Mouse (Mus musculus) erythroblast, embryonic 14.5 days (primary cell): ENCODE results near the gene Renbp. TPM values are rescaled to one million over a fixed set of nuclear protein-coding genes. Genes with fewer than 3 reads are reported as not detected.

Experiments
- H3K27me3 ChIP-seq: 2 replicates; pipeline ENCODE4 v1.6.1; 2012; ENCODE audit warnings: inconsistent platforms; ENCODE audit not compliant: control insufficient read depth
- H3K36me3 ChIP-seq: 2 replicates; pipeline ENCODE4 v1.6.1; 2012; ENCODE audit warnings: mild to moderate bottlenecking, inconsistent platforms; ENCODE audit not compliant: control insufficient read depth
- H3K4me1 ChIP-seq: 2 replicates; pipeline ENCODE4 v1.6.1; 2012; ENCODE audit warnings: inconsistent platforms; ENCODE audit not compliant: control insufficient read depth
- H3K4me3 ChIP-seq: replicated peaks from 2 replicates; pipeline ENCODE3; 2012; ENCODE audit warnings: moderate library complexity, mild to moderate bottlenecking, inconsistent platforms
- H3K9me3 ChIP-seq: 2 replicates; pipeline ENCODE4 v1.6.1; 2012; ENCODE audit warnings: low read length, inconsistent platforms, mixed read lengths; ENCODE audit not compliant: control insufficient read depth
- GATA1 ChIP-seq: IDR thresholded peaks from 2 replicates; pipeline ENCODE4 v1.6.1; 2012; ENCODE audit warnings: low read length, inconsistent platforms, mixed read lengths
- TAL1 ChIP-seq: IDR thresholded peaks from 3 replicates; pipeline ENCODE4 v1.6.1; 2012; ENCODE audit warnings: low read length, inconsistent platforms, mixed read lengths
- polyA plus RNA-seq: library from polyadenylated mRNA; stranded (reverse); fragments of >175 nt; gene quantifications from 2 replicates; pipeline ENCODE4 v1.2.3, GENCODE M21; 2012

Gene Renbp
- polyA plus RNA-seq, 1 experiment, result 0.91 TPM

- peaks cover 56% of the 10 kb centered on the region for H3K4me1 ChIP-seq
- H3K36me3 ChIP-seq, result no peaks in the 10 kb centered on the region; the same call in 1 of the 2 replicates
- H3K27me3 ChIP-seq, result no peaks in the 10 kb centered on the region
- peak overlapping the region; percentile 62 for H3K4me3 ChIP-seq
- H3K9me3 ChIP-seq, result no peaks in the 10 kb centered on the region
- TF ChIP-seq TAL1, result no peak
- TF ChIP-seq GATA1, result no peak
Observed at GRCm38 (mm10) chrX:73911588-73911987, 19.1 kb downstream of the Renbp start.

DNA sequence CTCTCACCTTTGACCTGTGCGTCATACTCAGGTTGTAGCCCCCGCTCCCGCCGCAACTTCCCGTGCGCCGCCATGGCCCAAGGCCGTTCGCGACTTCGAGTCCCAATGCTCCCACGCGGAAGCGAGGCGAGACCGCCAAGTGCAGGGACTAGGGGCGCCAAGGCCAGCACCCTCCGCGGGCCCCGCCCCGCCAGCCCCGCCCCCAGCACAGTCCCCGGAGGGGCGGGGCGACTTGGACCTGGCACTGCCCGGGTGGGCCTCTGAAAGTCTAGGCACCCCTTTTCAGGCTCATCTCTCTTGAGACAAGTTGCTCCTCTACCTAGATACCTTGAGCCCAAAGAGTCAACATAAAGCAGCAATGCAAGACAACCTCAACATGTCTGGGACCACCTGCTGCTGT, 19.5 kb downstream of the Renbp start:
- no peaks in the 10 kb centered on the region for H3K27me3 ChIP-seq
- TF ChIP-seq GATA1 (no peak), TAL1 (no peak)
- peaks cover 3% of the 10 kb centered on the region for H3K36me3 ChIP-seq
- no peaks in the 10 kb centered on the region for H3K9me3 ChIP-seq
- H3K4me1 ChIP-seq, result peaks cover 54% of the 10 kb centered on the region
- H3K4me3 ChIP-seq, result peak overlapping the region; percentile 62

DNA sequence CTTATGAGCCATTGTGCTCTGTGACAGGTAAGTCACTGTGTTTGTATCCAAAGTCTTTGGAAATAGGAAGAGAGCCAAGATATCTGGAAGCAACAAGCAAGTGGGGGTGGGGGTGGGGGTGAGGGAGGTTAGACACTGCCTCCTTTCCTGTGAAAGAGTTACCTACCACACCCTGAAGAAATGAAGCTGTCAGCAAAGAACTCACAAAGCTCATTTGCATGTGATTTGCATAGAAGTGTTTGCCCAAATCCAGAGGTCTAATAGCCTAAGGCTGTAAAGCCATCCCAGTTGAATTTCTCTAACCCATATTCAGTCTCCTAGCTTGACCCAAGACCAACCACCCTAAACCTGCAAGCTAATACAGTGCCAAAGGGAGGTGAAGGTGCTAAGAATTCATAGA, 20.2 kb downstream of the Renbp start:
- TF ChIP-seq TAL1 (no peak), GATA1 (no peak)
- Histone ChIP-seq H3K4me3 (peak overlapping the region; percentile 62), H3K27me3 (no peaks in the 10 kb centered on the region), H3K9me3 (no peaks in the 10 kb centered on the region), H3K36me3 (peaks cover 10% of the 10 kb centered on the region), H3K4me1 (peaks cover 47% of the 10 kb centered on the region)

DNA sequence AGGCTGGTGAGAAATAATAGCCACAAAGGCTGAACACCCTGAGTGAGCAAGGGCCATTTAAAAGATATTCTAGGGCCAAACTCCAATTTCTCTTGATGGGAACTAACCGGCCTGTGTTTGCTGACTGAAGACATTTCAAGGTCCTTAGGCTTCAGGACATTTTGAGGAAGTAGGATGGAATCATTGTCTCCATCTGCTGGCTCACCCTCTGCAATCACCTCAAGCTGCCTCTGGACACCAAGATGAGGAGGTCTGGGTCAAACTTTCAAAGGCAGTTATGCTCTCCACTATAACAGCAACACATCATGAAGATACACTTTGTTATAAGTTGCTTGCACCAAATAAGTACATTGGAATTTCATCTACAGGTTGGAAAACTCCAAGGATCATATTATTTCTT, 20.6 kb downstream of the Renbp start:
- H3K4me3 ChIP-seq, result peak overlapping the region; percentile 62

DNA sequence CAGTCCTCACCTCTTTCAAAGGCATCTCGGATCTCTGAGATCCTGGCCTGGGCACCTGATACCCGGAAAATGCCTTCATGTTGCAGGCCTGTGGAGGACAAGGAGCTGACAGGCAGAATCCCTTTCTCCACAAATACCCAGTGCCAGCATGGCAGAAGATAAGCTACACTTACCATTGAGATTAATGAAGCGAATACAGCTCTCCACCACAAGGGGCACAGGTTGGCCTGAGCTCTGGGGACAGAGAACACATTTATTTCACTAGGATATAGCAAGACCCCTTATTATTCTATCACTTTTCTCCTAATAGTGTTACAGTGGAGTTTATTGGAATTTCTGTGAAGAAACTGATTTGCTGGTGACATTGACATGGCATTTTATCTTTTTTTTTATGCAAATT, 32.7 kb downstream of the Renbp start:
- TF ChIP-seq GATA1 (no peak), TAL1 (no peak)
- Histone ChIP-seq H3K4me1 (no peaks in the 10 kb centered on the region), H3K9me3 (no peaks in the 10 kb centered on the region), H3K4me3 (no peak overlapping the region), H3K36me3 (no peaks in the 10 kb centered on the region; the same call in 1 of the 2 replicates), H3K27me3 (no peaks in the 10 kb centered on the region)

More for the DNA sequence above, 20.6 kb downstream of the Renbp start:
- no peaks in the 10 kb centered on the region for H3K9me3 ChIP-seq
- TF ChIP-seq GATA1 (no peak), TAL1 (no peak)
- peaks cover 45% of the 10 kb centered on the region for H3K4me1 ChIP-seq
- peaks cover 10% of the 10 kb centered on the region for H3K36me3 ChIP-seq
- no peaks in the 10 kb centered on the region for H3K27me3 ChIP-seq

DNA sequence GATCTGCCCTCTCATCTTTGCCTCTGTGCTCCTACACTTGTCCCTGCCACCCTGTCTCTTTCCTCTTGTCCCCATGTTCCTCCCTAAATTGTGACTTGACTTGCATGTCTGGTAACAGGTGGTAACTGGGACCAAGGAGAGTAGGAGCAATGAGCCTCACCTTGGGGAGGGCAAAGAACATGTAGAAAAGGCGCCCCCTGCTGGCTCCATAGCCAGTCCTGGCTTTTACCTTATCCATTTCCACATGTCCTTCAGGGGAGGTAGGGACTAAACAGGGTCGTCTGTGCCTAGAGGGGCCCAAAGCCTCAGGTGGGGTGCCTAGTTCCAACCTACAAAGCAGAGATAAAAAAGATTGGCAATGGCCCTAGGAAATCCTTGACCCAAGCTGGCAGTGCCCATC, 34.9 kb downstream of the Renbp start, which contains the start of gene L1cam:
L1cam (minus strand) TSS at position 387 of the 400 bp plus-strand sequence.
- peaks cover 4% of the 10 kb centered on the region; the same call in 1 of the 2 replicates for H3K27me3 ChIP-seq
- H3K36me3 ChIP-seq, result no peaks in the 10 kb centered on the region; the same call in 1 of the 2 replicates

DNA sequence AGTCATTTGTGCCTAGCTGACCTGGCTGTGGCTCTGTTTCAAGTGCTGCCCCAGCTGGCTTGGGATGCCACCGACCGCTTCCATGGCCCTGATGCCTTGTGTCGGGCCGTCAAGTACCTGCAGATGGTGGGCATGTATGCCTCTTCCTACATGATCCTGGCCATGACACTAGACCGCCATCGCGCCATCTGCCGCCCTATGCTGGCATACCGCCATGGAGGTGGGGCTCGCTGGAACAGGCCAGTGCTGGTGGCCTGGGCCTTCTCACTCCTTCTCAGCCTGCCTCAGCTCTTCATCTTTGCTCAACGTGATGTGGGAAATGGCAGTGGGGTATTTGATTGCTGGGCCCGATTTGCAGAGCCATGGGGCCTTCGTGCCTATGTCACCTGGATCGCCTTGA, 37.8 kb downstream of the Renbp start:
- Histone ChIP-seq H3K36me3 (no peaks in the 10 kb centered on the region; the same call in 1 of the 2 replicates), H3K27me3 (peaks cover 4% of the 10 kb centered on the region; the same call in 1 of the 2 replicates), H3K4me3 (no peak overlapping the region), H3K4me1 (no peaks in the 10 kb centered on the region), H3K9me3 (no peaks in the 10 kb centered on the region)
- TF ChIP-seq TAL1 (no peak), GATA1 (no peak)

More for the DNA sequence above, 34.9 kb downstream of the Renbp start, which contains the start of gene L1cam:
- no peak within 1 kb of the TSS for H3K4me3 ChIP-seq
- H3K9me3 ChIP-seq, result no peaks in the 10 kb centered on the region
- H3K4me1 ChIP-seq, result no peaks in the 10 kb centered on the region
- TF ChIP-seq GATA1 (no peak), TAL1 (no peak)

GRCm38 (mm10) chrX:73891551-73892152, 39.0 kb downstream of the Renbp start, which contains the start of gene Avpr2:
Gene Avpr2, plus strand, starts transcription at chrX:73892102.
- Histone ChIP-seq H3K4me3 (no peak within 1 kb of the TSS), H3K9me3 (no peaks in the 10 kb centered on the region), H3K27me3 (peaks cover 6% of the 10 kb centered on the region), H3K4me1 (no peaks in the 10 kb centered on the region), H3K36me3 (no peaks in the 10 kb centered on the region; the same call in 1 of the 2 replicates)
- TF ChIP-seq TAL1 (no peak), GATA1 (no peak)

GRCm38 (mm10) chrX:73881463-73881862, 49.2 kb downstream of the Renbp start:
- Histone ChIP-seq H3K4me3 (no peak overlapping the region), H3K36me3 (no peaks in the 10 kb centered on the region), H3K27me3 (peaks cover 54% of the 10 kb centered on the region), H3K9me3 (peaks cover 6% of the 10 kb centered on the region; the same call in 1 of the 2 replicates), H3K4me1 (peaks cover 5% of the 10 kb centered on the region)
- no peak for TF ChIP-seq GATA1
- TF ChIP-seq TAL1, result no peak

- no peak overlapping the region for H3K4me3 ChIP-seq
- H3K27me3 ChIP-seq, result peaks cover 54% of the 10 kb centered on the region
- peaks cover 6% of the 10 kb centered on the region; the same call in 1 of the 2 replicates for H3K9me3 ChIP-seq
- no peaks in the 10 kb centered on the region for H3K36me3 ChIP-seq
- TF ChIP-seq GATA1 (no peak), TAL1 (no peak)
- H3K4me1 ChIP-seq, result peaks cover 5% of the 10 kb centered on the region
Observed at GRCm38 (mm10) chrX:73881036-73881427, 49.6 kb downstream of the Renbp start.
